Mouse (Mus musculus) myocyte (in vitro differentiated cells): ENCODE measurements around the gene Cartpt. TPM values are rescaled to one million over a fixed set of nuclear protein-coding genes. Genes with fewer than 3 reads are reported as not detected.

Experiments used
- H3K27me3 ChIP-seq: one replicate; pipeline ENCODE4 v1.6.1; 2011; ENCODE audit not compliant: control insufficient read depth, insufficient read depth, insufficient read length
- H3K36me3 ChIP-seq: one replicate; pipeline ENCODE4 v1.6.1; 2011; ENCODE audit not compliant: control insufficient read depth, insufficient read depth
- H3K4me2 ChIP-seq: one replicate; pipeline ENCODE4 v1.6.1; 2011; ENCODE audit warnings: low read depth, control low read depth
- H3K4me3 ChIP-seq: one replicate; pipeline ENCODE4 v1.5.1; 2011; ENCODE audit warnings: mild to moderate bottlenecking, control low read depth, moderate library complexity
- H3K79me2 ChIP-seq: one replicate; pipeline ENCODE4 v1.6.1; 2011; ENCODE audit not compliant: control insufficient read depth, insufficient read depth
- H3ac ChIP-seq: one replicate; pipeline ENCODE4 v1.6.1; 2011; ENCODE audit not compliant: control insufficient read depth, insufficient read length
- CEBPB ChIP-seq: IDR thresholded peaks from 2 replicates; pipeline ENCODE4 v1.6.1; 2011; ENCODE audit warnings: mild to moderate bottlenecking, moderate library complexity; ENCODE audit not compliant: poor library complexity, insufficient read depth, severe bottlenecking
- E2F4 ChIP-seq: IDR thresholded peaks from one replicate; pipeline ENCODE4 v1.6.1; 2011; ENCODE audit warnings: mild to moderate bottlenecking, control low read depth, moderate library complexity; ENCODE audit not compliant: insufficient read depth
- MAX ChIP-seq: IDR thresholded peaks from one replicate; pipeline ENCODE4 v1.6.1; 2011; ENCODE audit warnings: low read depth, mild to moderate bottlenecking, control low read depth
- MYOD1 ChIP-seq, 3 experiments: IDR thresholded peaks; one replicate each; pipeline ENCODE4 v1.6.1; 2011; ENCODE audit warnings: control low read depth in 2 of 3, low read depth in 2 of 3, mild to moderate bottlenecking in 2 of 3, moderate library complexity in 1 of 3; ENCODE audit not compliant: insufficient read length in 2 of 3, control insufficient read depth in 1 of 3
- MYOG ChIP-seq, 3 experiments: IDR thresholded peaks; one replicate each; pipeline ENCODE4 v1.6.1; 2011; ENCODE audit warnings: control low read depth in 2 of 3, low read depth in 2 of 3, mild to moderate bottlenecking in 2 of 3; ENCODE audit not compliant: insufficient read length in 2 of 3, control insufficient read depth in 1 of 3, insufficient read depth in 1 of 3
- POLR2A ChIP-seq: IDR thresholded peaks from one replicate; pipeline ENCODE4 v1.6.1; 2011; ENCODE audit warnings: low read depth, mild to moderate bottlenecking, control low read depth, moderate library complexity; ENCODE audit not compliant: insufficient read length
- POLR2AphosphoS2 ChIP-seq: IDR thresholded peaks from one replicate; pipeline ENCODE4 v1.6.1; 2011; ENCODE audit warnings: low read depth, control low read depth; ENCODE audit not compliant: insufficient read length
- REST ChIP-seq: IDR thresholded peaks from one replicate; pipeline ENCODE4 v1.6.1; 2011; ENCODE audit warnings: mild to moderate bottlenecking, control low read depth, moderate library complexity; ENCODE audit not compliant: insufficient read depth, insufficient read length
- SRF ChIP-seq: IDR thresholded peaks from one replicate; pipeline ENCODE4 v1.6.1; 2011; ENCODE audit warnings: low read depth; ENCODE audit not compliant: control insufficient read depth, insufficient read length
- TCF12 ChIP-seq: IDR thresholded peaks from one replicate; pipeline ENCODE4 v1.6.1; 2011; ENCODE audit warnings: mild to moderate bottlenecking, control low read depth; ENCODE audit not compliant: poor library complexity, insufficient read depth, severe bottlenecking
- TCF3 ChIP-seq: IDR thresholded peaks from one replicate; pipeline ENCODE4 v1.6.1; 2011; ENCODE audit warnings: low read depth, control low read depth; ENCODE audit not compliant: insufficient read length
- USF1 ChIP-seq: IDR thresholded peaks from one replicate; pipeline ENCODE4 v1.6.1; 2011; ENCODE audit warnings: low read depth, mild to moderate bottlenecking, control low read depth, moderate library complexity
- polyA plus RNA-seq: library from polyadenylated mRNA; unstranded; fragments of >200 nt; fragmentation: generic; extraction: Trizol; gene quantifications from one replicate; pipeline ENCODE4 v1.2.1, GENCODE M21; 2012; ENCODE audit warnings: missing spikeins

The Cartpt gene
- polyA plus RNA-seq, 1 experiment: 0.04 TPM

DNA sequence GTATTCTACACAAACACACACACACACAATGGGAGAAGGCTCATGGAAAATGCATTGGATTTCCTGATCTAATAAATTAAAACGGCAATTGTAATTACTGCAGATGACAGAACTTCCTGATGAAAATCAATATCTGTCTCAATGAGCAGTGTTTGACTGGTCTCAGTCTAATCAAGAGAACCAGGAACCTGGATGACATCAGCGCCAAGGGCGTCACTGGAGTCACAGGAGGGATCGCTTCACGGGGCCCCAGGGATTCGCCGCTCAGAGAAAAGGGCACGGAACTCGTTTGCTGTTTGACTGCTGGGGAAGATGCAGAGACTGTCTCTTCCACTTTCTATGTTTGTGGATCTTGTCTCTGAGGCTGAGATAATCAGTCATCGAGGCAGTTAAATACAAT lies 21.2 kb downstream of the Cartpt start:
- TF ChIP-seq REST: no peak
- Histone ChIP-seq H3ac (no peak overlapping the region), H3K4me2 (no peak overlapping the region)

DNA sequence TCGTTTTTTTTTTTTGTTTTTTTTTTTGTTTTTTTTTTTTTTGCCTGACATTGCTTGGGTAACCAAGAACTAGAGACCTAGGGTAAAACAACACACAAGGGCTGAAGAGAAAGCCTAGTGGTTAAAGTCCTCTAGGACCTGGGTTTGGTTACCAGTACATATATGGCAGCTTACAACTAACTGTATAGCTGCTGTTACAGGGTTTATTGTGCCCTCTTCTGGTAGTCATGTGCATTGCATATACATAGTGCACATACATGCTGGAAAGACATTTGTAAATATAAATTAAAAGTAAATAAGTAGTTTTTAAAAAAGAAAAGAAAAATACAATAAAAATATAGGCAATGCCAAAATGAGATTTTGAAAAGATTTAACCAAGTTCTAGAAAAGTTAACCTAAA lies 28.8 kb downstream of the Cartpt start:
- Histone ChIP-seq H3ac (no peak overlapping the region), H3K36me3 (no peaks in the 10 kb centered on the region), H3K27me3 (no peaks in the 10 kb centered on the region), H3K4me2 (no peak overlapping the region), H3K79me2 (no peaks in the 10 kb centered on the region), H3K4me3 (no peak overlapping the region)
- no peak for TF ChIP-seq SRF
- no peak for TF ChIP-seq TCF12
- TF ChIP-seq MYOD1 (IDR thresholded peaks at IDR 0.05; ENCODE audit: control insufficient read depth in 1 of 3, insufficient read length in 2 of 3, low read depth in 2 of 3): no peak
- no peak for TF ChIP-seq TCF3
- no peak for TF ChIP-seq CEBPB
- TF ChIP-seq USF1: no peak
- no peak for TF ChIP-seq POLR2A
- no peak for TF ChIP-seq MAX
- no peak for TF ChIP-seq MYOG (IDR thresholded peaks at IDR 0.05; ENCODE audit: control insufficient read depth in 1 of 3, insufficient read depth in 1 of 3, insufficient read length in 2 of 3, low read depth in 2 of 3)
- no peak for TF ChIP-seq REST
- TF ChIP-seq POLR2AphosphoS2: no peak
- no peak for TF ChIP-seq E2F4

More for the DNA sequence above, 21.2 kb downstream of the Cartpt start:
- no peaks in the 10 kb centered on the region for H3K27me3 ChIP-seq
- no peak overlapping the region for H3K4me3 ChIP-seq
- H3K79me2 ChIP-seq: no peaks in the 10 kb centered on the region
- no peaks in the 10 kb centered on the region for H3K36me3 ChIP-seq

DNA sequence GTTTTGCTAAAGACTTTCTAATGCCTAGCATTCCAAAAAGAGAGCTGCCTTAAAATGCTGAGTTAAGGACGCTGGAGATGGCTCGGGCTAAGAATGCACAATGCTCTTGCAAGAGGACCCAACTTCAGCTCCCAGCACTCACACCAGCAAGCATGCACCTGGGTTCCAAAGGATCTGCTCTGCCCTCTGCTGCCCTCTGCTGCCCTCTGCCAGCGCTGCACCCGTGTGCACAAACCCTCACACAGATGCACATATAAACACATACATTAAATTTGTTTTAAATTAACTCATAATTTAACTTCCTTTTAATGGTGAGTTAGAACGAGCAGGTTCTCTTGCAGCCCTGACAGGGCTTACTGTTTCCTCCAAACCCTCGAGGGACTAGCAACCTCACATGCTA lies 32.5 kb downstream of the Cartpt start:
- H3K79me2 ChIP-seq: no peaks in the 10 kb centered on the region
- TF ChIP-seq E2F4 (no peak), TCF12 (no peak), MYOD1 (IDR thresholded peaks at IDR 0.05; ENCODE audit: control insufficient read depth in 1 of 3, insufficient read length in 2 of 3, low read depth in 2 of 3) (no peak), CEBPB (no peak), MYOG (IDR thresholded peaks at IDR 0.05; ENCODE audit: control insufficient read depth in 1 of 3, insufficient read depth in 1 of 3, insufficient read length in 2 of 3, low read depth in 2 of 3) (no peak), MAX (no peak), POLR2A (no peak), REST (no peak), POLR2AphosphoS2 (no peak), SRF (no peak)
- no peaks in the 10 kb centered on the region for H3K27me3 ChIP-seq
- no peak overlapping the region for H3K4me3 ChIP-seq
- no peak overlapping the region for H3ac ChIP-seq
- H3K36me3 ChIP-seq: no peaks in the 10 kb centered on the region
- H3K4me2 ChIP-seq: no peak overlapping the region

DNA sequence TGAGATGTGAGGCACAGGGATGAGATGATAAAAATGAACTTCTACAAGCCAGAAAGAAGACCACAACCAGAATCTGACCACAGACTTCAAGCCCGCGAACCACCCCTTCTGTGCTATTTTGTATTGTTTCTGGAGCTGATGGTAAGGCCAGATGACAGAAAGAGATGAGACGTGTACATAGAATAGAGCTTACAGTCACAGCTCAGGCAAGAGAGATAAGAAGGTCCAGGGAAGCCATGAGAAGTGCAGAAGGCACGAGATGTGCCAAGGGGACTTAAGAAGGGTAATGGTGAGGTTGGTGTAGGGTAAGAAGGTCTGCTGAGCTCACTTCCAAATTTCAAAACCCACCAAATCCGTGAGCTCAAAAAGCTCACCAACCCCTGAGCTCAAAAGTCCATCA lies 36.6 kb downstream of the Cartpt start:
- no peaks in the 10 kb centered on the region for H3K36me3 ChIP-seq
- H3K79me2 ChIP-seq: no peaks in the 10 kb centered on the region
- H3K27me3 ChIP-seq: no peaks in the 10 kb centered on the region
- TF ChIP-seq TCF3 (no peak), MYOD1 (IDR thresholded peaks at IDR 0.05; ENCODE audit: control insufficient read depth in 1 of 3, insufficient read length in 2 of 3, low read depth in 2 of 3) (no peak), USF1 (no peak), SRF (no peak), POLR2A (no peak), POLR2AphosphoS2 (no peak), CEBPB (no peak), TCF12 (no peak), MAX (no peak), MYOG (IDR thresholded peaks at IDR 0.05; ENCODE audit: control insufficient read depth in 1 of 3, insufficient read depth in 1 of 3, insufficient read length in 2 of 3, low read depth in 2 of 3) (no peak), REST (no peak), E2F4 (no peak)
- H3K4me3 ChIP-seq: no peak overlapping the region
- no peak overlapping the region for H3K4me2 ChIP-seq
- no peak overlapping the region for H3ac ChIP-seq

DNA sequence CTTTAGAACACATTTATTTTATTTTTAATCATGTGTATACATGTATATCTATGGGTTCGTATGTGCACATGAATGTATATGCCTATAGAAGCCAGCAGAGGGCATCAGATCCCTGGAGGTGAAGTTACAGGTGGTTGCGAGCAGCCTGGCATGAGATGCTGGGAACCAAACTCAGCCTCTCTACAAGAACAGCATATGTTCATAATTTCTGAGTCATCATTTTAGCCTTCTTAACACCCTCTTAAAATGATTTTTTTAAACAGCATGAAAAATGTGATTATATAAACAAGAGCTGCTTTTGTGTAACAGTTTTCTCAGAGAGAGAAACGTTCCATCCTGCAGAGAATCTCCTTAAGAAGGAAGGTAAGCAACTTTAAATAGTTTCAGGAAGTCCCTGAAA lies 40.2 kb downstream of the Cartpt start:
- H3K27me3 ChIP-seq: no peaks in the 10 kb centered on the region
- no peaks in the 10 kb centered on the region for H3K36me3 ChIP-seq
- no peak overlapping the region for H3ac ChIP-seq
- no peak for TF ChIP-seq MYOD1 (IDR thresholded peaks at IDR 0.05; ENCODE audit: control insufficient read depth in 1 of 3, insufficient read length in 2 of 3, low read depth in 2 of 3)
- TF ChIP-seq POLR2A: no peak
- TF ChIP-seq POLR2AphosphoS2: no peak
- TF ChIP-seq TCF12: no peak
- TF ChIP-seq E2F4: no peak
- no peak for TF ChIP-seq SRF
- TF ChIP-seq CEBPB: no peak
- no peak overlapping the region for H3K4me2 ChIP-seq
- no peaks in the 10 kb centered on the region for H3K79me2 ChIP-seq
- no peak overlapping the region for H3K4me3 ChIP-seq
